Mouse (Mus musculus): ENCODE measurements around the gene Tmprss6.

DNA sequence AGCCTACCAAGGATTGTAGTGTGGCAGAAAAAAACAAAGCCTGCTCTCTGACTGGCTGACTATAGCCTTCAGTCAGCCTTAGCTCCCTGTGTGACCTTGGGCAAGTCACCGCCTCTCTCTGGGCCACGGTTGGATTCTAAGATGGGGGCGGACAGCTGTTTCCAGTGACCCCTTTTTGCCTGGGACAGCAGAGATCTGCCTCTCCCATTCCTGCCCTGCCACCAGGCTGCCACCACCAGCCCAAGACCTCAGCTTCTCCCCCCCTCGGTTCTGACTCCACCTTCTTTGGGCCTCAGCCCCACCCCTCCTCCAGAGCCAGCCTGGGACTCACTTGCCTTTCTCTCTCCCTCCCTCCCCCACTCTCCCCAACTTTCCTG lies 30.4 kb downstream of the Tmprss6 start:
- no peak for TF ChIP-seq GATA1 (IDR thresholded peaks at IDR 0.05; ENCODE audit: low read length)
- no peak for TF ChIP-seq TAL1 (IDR thresholded peaks at IDR 0.05; ENCODE audit: low read length)
